Mouse (Mus musculus) intestine, embryonic 14.5 days (tissue): ENCODE results near the gene Rassf3. TPM values are rescaled to one million over a fixed set of nuclear protein-coding genes. Genes with fewer than 3 reads are reported as not detected.

ENCODE experiments used
- ATAC-seq: fragments of 200-750 bp; cut with Nextera tagmentation; replicated peaks from 2 replicates; pipeline ENCODE4 v1.8.0; 2017; ENCODE audit warnings: low read depth, moderate number of reproducible peaks, moderate TSS enrichment, moderate library complexity; ENCODE audit not compliant: low FRiP score, low TSS enrichment
- DNase-seq: peaks from one replicate; pipeline ENCODE4 v3.0.0-alpha.2; 2018; ENCODE audit warnings: low spot score
- H3K27ac ChIP-seq: fragments of 300-500 bp; sonication (generic); 2 replicates; pipeline ENCODE4 v1.5.1; 2014; ENCODE audit warnings: low read depth, mild to moderate bottlenecking, control low read depth
- H3K27me3 ChIP-seq: fragments of 300-500 bp; sonication (generic); replicated peaks from 2 replicates; pipeline ENCODE4 v1.6.1; 2014; ENCODE audit warnings: low read length, control low read depth; ENCODE audit not compliant: control insufficient read depth, insufficient read depth
- H3K36me3 ChIP-seq: fragments of 300-500 bp; sonication (generic); 2 replicates; pipeline ENCODE4 v1.6.1; 2014; ENCODE audit warnings: low read length, control low read depth; ENCODE audit not compliant: control insufficient read depth, insufficient read depth
- H3K4me1 ChIP-seq: fragments of 300-500 bp; sonication (generic); replicated peaks from 2 replicates; pipeline ENCODE4 v1.6.1; 2014; ENCODE audit warnings: low read length, control low read depth, mixed read lengths; ENCODE audit not compliant: control insufficient read depth, insufficient read depth
- H3K4me2 ChIP-seq: fragments of 300-500 bp; sonication (generic); 2 replicates; pipeline ENCODE4 v1.6.1; 2014; ENCODE audit warnings: low read length
- H3K4me3 ChIP-seq: fragments of 300-500 bp; sonication (generic); 2 replicates; pipeline ENCODE4 v1.5.1; 2014; ENCODE audit warnings: low read depth, low read length, control low read depth, mixed read lengths
- H3K9ac ChIP-seq: fragments of 300-500 bp; sonication (generic); 2 replicates; pipeline ENCODE4 v1.6.1; 2014; ENCODE audit warnings: mild to moderate bottlenecking, low read length
- H3K9me3 ChIP-seq: fragments of 300-500 bp; sonication (generic); 2 replicates; pipeline ENCODE4 v1.6.1; 2016; ENCODE audit warnings: low read length, control low read depth; ENCODE audit not compliant: control insufficient read depth
- WGBS: fragments of 180-500 bp; shearing (Covaris S2); extraction: QIAGEN DNeasy Blood & Tissue Kit; methylation state at CpG from one replicate; pipeline ENCODE4 v1.1.7; 2014; 5-methylcytosine and 5-hydroxymethylcytosine counted together
- polyA plus RNA-seq: library from polyadenylated mRNA; unstranded; fragments of >200 nt; fragmentation: Nextera tagmentation; extraction: Ambion mirVana; gene quantifications from 2 replicates; pipeline ENCODE4 v1.2.1, GENCODE M21; 2014

Gene Rassf3
- polyA plus RNA-seq, 1 experiment from 2014 or later, result 24.6 TPM

GRCm38 (mm10) chr10:121472593-121473217, 3.4 kb downstream of the Rassf3 start:
- Histone ChIP-seq H3K4me2 (peak overlapping the region; percentile 57; the same call in 1 of the 2 replicates), H3K4me3 (no peak overlapping the region), H3K36me3 (no peaks in the 10 kb centered on the region), H3K27me3 (no peaks in the 10 kb centered on the region), H3K4me1 (peaks cover 60% of the 10 kb centered on the region), H3K9me3 (no peaks in the 10 kb centered on the region), H3K27ac (0 out of 2 replicates have a peak overlapping the region, but pooled peaks have one; percentile 4), H3K9ac (no peak overlapping the region)
- no peak for ATAC-seq
- no peak for DNase-seq
- 75% methylated on average over 11 of the region's 11 CpGs for WGBS

GRCm38 (mm10) chr10:121471570-121472197, 4.5 kb downstream of the Rassf3 start:
- WGBS, result 34% methylated on average over 8 of the region's 8 CpGs
- H3K4me1 ChIP-seq, result peaks cover 55% of the 10 kb centered on the region
- H3K9me3 ChIP-seq, result no peaks in the 10 kb centered on the region
- no peak for ATAC-seq
- 0 out of 2 replicates have a peak overlapping the region, but pooled peaks have one; percentile 4 for H3K27ac ChIP-seq
- H3K4me3 ChIP-seq, result no peak overlapping the region
- H3K4me2 ChIP-seq, result no peak overlapping the region
- no peaks in the 10 kb centered on the region for H3K27me3 ChIP-seq
- no peak overlapping the region for H3K9ac ChIP-seq
- peak; percentile 63 for DNase-seq
- no peaks in the 10 kb centered on the region for H3K36me3 ChIP-seq

- Histone ChIP-seq H3K9ac (no peak overlapping the region), H3K27me3 (no peaks in the 10 kb centered on the region), H3K4me3 (no peak overlapping the region), H3K9me3 (no peaks in the 10 kb centered on the region), H3K36me3 (no peaks in the 10 kb centered on the region), H3K4me1 (peaks cover 64% of the 10 kb centered on the region), H3K27ac (no peak overlapping the region), H3K4me2 (peak overlapping the region; percentile 8; the same call in 1 of the 2 replicates)
- ATAC-seq (no peak), DNase-seq (no peak)
- 55% methylated on average over 3 of the region's 3 CpGs for WGBS
Observed at GRCm38 (mm10) chr10:121469625-121470024, 6.5 kb downstream of the Rassf3 start.

- H3K4me2 ChIP-seq, result peak overlapping the region; percentile 8; the same call in 1 of the 2 replicates
- H3K27me3 ChIP-seq, result no peaks in the 10 kb centered on the region
- H3K27ac ChIP-seq, result no peak overlapping the region
- 23% methylated on average over 5 of the region's 5 CpGs for WGBS
- DNase-seq (no peak), ATAC-seq (no peak)
- no peak overlapping the region for H3K9ac ChIP-seq
- H3K4me1 ChIP-seq, result peaks cover 64% of the 10 kb centered on the region
- no peaks in the 10 kb centered on the region for H3K9me3 ChIP-seq
- H3K36me3 ChIP-seq, result no peaks in the 10 kb centered on the region
- H3K4me3 ChIP-seq, result no peak overlapping the region
Observed at GRCm38 (mm10) chr10:121468985-121469384, 7.2 kb downstream of the Rassf3 start.

GRCm38 (mm10) chr10:121468261-121468660, 7.9 kb downstream of the Rassf3 start:
- H3K4me2 ChIP-seq, result no peak overlapping the region
- H3K27me3 ChIP-seq, result no peaks in the 10 kb centered on the region
- no peaks in the 10 kb centered on the region for H3K9me3 ChIP-seq
- DNase-seq (no peak), ATAC-seq (no peak)
- no peak overlapping the region for H3K27ac ChIP-seq
- peaks cover 57% of the 10 kb centered on the region for H3K4me1 ChIP-seq
- no peaks in the 10 kb centered on the region for H3K36me3 ChIP-seq
- H3K4me3 ChIP-seq, result no peak overlapping the region
- no peak overlapping the region for H3K9ac ChIP-seq
- WGBS, result 56% methylated on average over 5 of the region's 5 CpGs

- DNase-seq, result no peak
- Histone ChIP-seq H3K4me3 (no peak overlapping the region), H3K27ac (no peak overlapping the region), H3K4me2 (no peak overlapping the region), H3K9me3 (no peaks in the 10 kb centered on the region), H3K4me1 (peaks cover 54% of the 10 kb centered on the region), H3K27me3 (no peaks in the 10 kb centered on the region), H3K36me3 (no peaks in the 10 kb centered on the region; the same call in 1 of the 2 replicates), H3K9ac (no peak overlapping the region)
- no peak for ATAC-seq
- WGBS, result 45% methylated on average over 8 of the region's 8 CpGs
Observed at GRCm38 (mm10) chr10:121467792-121468191, 8.4 kb downstream of the Rassf3 start.

GRCm38 (mm10) chr10:121467016-121467415, 9.1 kb downstream of the Rassf3 start:
- ATAC-seq, result no peak
- 77% methylated on average over 13 of the region's 13 CpGs for WGBS
- H3K9me3 ChIP-seq, result no peaks in the 10 kb centered on the region

GRCm38 (mm10) chr10:121465033-121465432, 11.1 kb downstream of the Rassf3 start:
- DNase-seq (no peak), ATAC-seq (no peak)
- H3K9me3 ChIP-seq, result no peaks in the 10 kb centered on the region
- H3K36me3 ChIP-seq, result no peaks in the 10 kb centered on the region; the same call in 1 of the 2 replicates
- peaks cover 64% of the 10 kb centered on the region for H3K4me1 ChIP-seq
- H3K27ac ChIP-seq, result peak overlapping the region; percentile 49
- H3K4me3 ChIP-seq, result no peak overlapping the region
- no peak overlapping the region for H3K4me2 ChIP-seq
- 15% methylated on average over 5 of the region's 5 CpGs for WGBS
- no peaks in the 10 kb centered on the region for H3K27me3 ChIP-seq
- no peak overlapping the region for H3K9ac ChIP-seq

More at GRCm38 (mm10) chr10:121467016-121467415, 9.1 kb downstream of the Rassf3 start:
- H3K36me3 ChIP-seq, result no peaks in the 10 kb centered on the region; the same call in 1 of the 2 replicates
- peaks cover 56% of the 10 kb centered on the region for H3K4me1 ChIP-seq
- H3K4me2 ChIP-seq, result no peak overlapping the region
- no peak for DNase-seq
- H3K27me3 ChIP-seq, result no peaks in the 10 kb centered on the region
- H3K9ac ChIP-seq, result no peak overlapping the region
- H3K27ac ChIP-seq, result no peak overlapping the region
- no peak overlapping the region for H3K4me3 ChIP-seq
